Mouse (Mus musculus): ENCODE data around the gene Rab3il1. TPM values are rescaled to one million over a fixed set of nuclear protein-coding genes. Genes with fewer than 3 reads are reported as not detected.

Rab3il1 gene
- polyA plus RNA-seq, 1 experiment, result 13.8 TPM

DNA sequence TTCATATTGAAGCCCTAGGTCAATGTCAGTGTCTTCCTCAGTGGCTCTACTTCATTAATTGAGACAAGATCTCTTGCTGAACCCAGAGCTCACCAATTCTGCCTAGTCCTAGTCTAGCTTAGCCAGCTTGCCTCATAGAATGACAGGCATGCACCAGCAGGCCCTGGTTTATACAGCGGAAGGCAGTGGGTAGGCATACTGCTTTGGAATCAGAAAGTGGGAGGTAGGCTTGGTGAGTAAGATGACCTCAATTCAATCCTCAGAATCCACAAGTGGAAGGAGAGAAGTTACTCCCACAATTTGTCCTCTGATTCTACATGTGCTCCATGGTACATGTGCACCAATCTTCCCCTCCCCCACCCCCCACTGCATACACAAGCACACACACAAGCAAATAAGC lies 2.2 kb downstream of the Rab3il1 start:
- no peak for TF ChIP-seq POLR2A (IDR thresholded peaks at IDR 0.05; ENCODE audit: borderline replicate concordance, extremely low read depth, low read depth, low read length)
- no peak for TF ChIP-seq CTCF (IDR thresholded peaks at IDR 0.05; ENCODE audit: insufficient read depth, low read length)
- no peak for DNase-seq
- Histone ChIP-seq H3K4me3 (replicated peaks; ENCODE audit: extremely low read depth, low read depth, low read length) (no peak overlapping the region), H3K4me1 (ENCODE audit: control insufficient read depth, insufficient read depth, low read length) (no peaks in the 10 kb centered on the region)
- WGBS, result 86% methylated on average over 1 of the region's 1 CpGs

DNA sequence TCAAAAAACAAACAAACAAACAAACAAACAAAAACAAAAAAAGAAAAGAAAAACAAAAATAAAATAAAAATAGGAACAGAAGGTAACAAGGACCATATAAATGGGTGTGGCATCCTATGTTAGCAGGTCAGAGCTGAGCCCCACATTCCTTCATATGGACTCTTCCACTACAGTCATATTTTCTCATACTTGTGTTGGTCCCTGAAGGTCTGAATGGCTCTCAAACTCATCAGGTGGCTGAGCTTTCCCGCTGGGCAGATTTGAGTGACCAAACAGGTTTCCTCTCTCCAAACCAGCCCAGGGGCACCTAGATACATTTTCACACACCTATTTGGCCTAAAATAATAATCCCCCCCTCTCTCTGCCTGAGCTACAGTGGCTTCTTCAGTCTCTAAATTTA lies 9.9 kb downstream of the Rab3il1 start:
- no peak for DNase-seq

DNA sequence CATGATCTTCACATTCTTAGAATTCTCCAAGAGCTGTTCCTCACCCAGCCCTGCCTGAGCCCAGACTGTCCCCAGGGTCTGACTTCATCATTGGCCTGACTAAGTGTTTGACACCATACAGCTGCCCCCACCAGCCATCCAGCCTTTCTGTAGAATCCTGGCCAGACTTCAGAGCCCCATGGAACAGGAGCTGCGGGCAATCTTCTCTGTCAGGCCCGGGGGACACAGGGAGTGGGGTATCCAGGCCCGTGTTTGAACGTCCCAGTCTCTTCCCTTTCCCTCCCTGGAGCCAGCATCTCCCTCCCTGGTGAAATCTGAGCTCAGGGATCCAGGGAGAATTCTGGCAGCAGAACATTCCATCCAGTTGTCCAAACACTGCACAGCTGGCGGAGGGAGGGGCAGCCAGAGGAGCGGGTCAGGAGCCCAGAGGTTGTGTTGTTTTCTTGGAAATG lies 11.4 kb downstream of the Rab3il1 start:
- Histone ChIP-seq H3K4me1 (ENCODE audit: control insufficient read depth, insufficient read depth, low read length) (no peaks in the 10 kb centered on the region), H3K4me3 (replicated peaks; ENCODE audit: extremely low read depth, low read depth, low read length) (no peak overlapping the region)
- DNase-seq, result peak; percentile 24
- WGBS, result 40% methylated on average over 6 of the region's 6 CpGs
- TF ChIP-seq POLR2A (IDR thresholded peaks at IDR 0.05; ENCODE audit: borderline replicate concordance, extremely low read depth, low read depth, low read length) (no peak), CTCF (IDR thresholded peaks at IDR 0.05; ENCODE audit: insufficient read depth, low read length) (no peak)

More for the DNA sequence above, 9.9 kb downstream of the Rab3il1 start:
- no peaks in the 10 kb centered on the region for H3K4me1 ChIP-seq (ENCODE audit: control insufficient read depth, insufficient read depth, low read length)
- TF ChIP-seq CTCF (IDR thresholded peaks at IDR 0.05; ENCODE audit: insufficient read depth, low read length) (no peak), POLR2A (IDR thresholded peaks at IDR 0.05; ENCODE audit: borderline replicate concordance, extremely low read depth, low read depth, low read length) (no peak)
- WGBS, result 52% methylated on average over 1 of the region's 1 CpGs
- no peak overlapping the region for H3K4me3 ChIP-seq (replicated peaks; ENCODE audit: extremely low read depth, low read depth, low read length)

DNA sequence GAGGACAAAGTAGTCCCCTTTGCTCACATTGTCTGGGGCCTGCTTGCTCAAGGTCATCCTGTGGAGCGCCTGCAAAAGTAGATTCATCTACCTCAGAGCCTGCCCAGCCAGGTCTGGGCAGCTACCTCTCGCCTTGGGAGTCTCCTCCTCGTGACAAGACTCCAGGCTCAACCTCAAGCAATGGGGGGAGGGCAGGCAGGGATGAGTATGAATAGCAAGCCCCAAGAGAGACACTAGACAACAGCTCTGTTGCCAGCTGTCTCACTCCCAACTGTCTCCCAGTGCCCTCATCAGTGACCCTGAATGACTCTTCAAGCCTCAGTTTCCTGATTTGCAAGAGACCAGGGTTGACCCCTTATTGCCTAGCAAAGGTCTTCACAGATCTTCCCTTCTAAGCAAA lies 11.9 kb downstream of the Rab3il1 start:
- WGBS, result 59% methylated on average over 3 of the region's 3 CpGs
- Histone ChIP-seq H3K4me1 (ENCODE audit: control insufficient read depth, insufficient read depth, low read length) (peaks cover 2% of the 10 kb centered on the region), H3K4me3 (replicated peaks; ENCODE audit: extremely low read depth, low read depth, low read length) (no peak overlapping the region)
- DNase-seq, result no peak
- TF ChIP-seq POLR2A (IDR thresholded peaks at IDR 0.05; ENCODE audit: borderline replicate concordance, extremely low read depth, low read depth, low read length), result no peak
- no peak for TF ChIP-seq CTCF (IDR thresholded peaks at IDR 0.05; ENCODE audit: insufficient read depth, low read length)

DNA sequence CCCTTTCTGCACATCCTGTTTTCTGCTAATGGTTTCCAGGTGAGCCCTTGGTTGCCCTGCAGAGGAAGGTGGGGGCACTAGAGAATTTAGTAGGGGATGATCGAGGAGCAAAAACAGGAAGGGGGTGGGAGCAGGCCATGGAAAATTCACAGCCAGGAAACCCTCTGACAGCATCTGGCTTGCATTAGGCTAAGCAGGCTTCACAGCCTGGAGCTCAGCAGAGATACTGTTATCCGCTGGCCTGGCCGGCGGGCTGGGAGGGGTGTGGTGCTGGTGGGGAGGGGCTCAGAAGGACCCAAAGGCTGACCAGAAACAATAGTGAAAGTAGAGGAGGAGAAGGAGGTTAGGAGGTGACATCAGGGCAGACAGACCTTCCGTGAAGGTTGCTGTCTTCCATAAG lies 12.4 kb downstream of the Rab3il1 start:
- peaks cover 6% of the 10 kb centered on the region for H3K4me1 ChIP-seq (ENCODE audit: control insufficient read depth, insufficient read depth, low read length)
- WGBS, result 46% methylated on average over 5 of the region's 5 CpGs
- TF ChIP-seq POLR2A (IDR thresholded peaks at IDR 0.05; ENCODE audit: borderline replicate concordance, extremely low read depth, low read depth, low read length) (no peak), CTCF (IDR thresholded peaks at IDR 0.05; ENCODE audit: insufficient read depth, low read length) (no peak)
- no peak overlapping the region for H3K4me3 ChIP-seq (replicated peaks; ENCODE audit: extremely low read depth, low read depth, low read length)
- DNase-seq, result no peak

DNA sequence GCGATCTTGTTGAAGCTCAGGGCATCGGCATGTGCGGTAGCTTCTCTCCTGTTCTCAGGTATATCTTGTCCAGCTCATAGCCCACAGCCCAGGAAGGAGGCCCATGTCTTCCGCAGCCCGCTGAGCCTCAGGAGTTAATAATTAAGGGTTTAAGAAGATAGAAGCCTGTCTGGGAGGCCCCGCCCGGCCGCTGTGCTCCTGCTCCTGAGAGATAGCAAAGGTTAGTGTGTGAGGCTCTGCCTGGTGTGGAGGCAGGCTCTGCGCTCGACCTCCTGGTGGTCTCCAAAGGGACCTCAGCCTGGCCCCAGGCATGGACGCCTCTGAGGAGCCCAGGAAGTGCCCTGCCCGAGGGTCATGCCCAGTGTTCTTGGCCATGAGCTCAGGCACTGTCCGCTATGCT lies 13.4 kb downstream of the Rab3il1 start:
- 83% methylated on average over 13 of the region's 13 CpGs for WGBS
- TF ChIP-seq CTCF (IDR thresholded peaks at IDR 0.05; ENCODE audit: insufficient read depth, low read length), result no peak
- no peak for DNase-seq
- Histone ChIP-seq H3K4me1 (ENCODE audit: control insufficient read depth, insufficient read depth, low read length) (peaks cover 6% of the 10 kb centered on the region), H3K4me3 (replicated peaks; ENCODE audit: extremely low read depth, low read depth, low read length) (no peak overlapping the region)

DNA sequence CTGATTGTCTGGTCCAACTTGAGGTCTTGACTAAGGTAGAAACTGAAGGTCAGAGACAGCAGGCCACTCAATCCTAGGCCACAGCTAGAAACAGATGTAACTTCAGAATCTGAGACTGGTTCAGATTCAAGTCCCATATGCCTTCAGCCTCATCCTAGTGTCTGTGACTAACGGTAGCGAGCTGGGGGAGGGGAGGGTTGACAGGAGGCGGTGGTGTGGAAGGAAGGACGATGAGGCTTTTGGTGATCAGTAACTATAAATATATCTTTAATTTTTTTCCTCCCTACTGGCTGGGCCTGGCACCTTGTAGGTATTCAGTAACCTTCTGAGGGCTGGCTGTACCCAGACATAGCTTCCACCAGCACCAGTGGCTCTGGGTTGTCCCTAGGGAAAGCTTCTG lies 14.0 kb downstream of the Rab3il1 start:
- no peak for DNase-seq
- peaks cover 6% of the 10 kb centered on the region for H3K4me1 ChIP-seq (ENCODE audit: control insufficient read depth, insufficient read depth, low read length)
- WGBS, result 71% methylated on average over 4 of the region's 4 CpGs
- TF ChIP-seq CTCF (IDR thresholded peaks at IDR 0.05; ENCODE audit: insufficient read depth, low read length) (no peak), POLR2A (IDR thresholded peaks at IDR 0.05; ENCODE audit: borderline replicate concordance, extremely low read depth, low read depth, low read length) (no peak)
- no peak overlapping the region for H3K4me3 ChIP-seq (replicated peaks; ENCODE audit: extremely low read depth, low read depth, low read length)

DNA sequence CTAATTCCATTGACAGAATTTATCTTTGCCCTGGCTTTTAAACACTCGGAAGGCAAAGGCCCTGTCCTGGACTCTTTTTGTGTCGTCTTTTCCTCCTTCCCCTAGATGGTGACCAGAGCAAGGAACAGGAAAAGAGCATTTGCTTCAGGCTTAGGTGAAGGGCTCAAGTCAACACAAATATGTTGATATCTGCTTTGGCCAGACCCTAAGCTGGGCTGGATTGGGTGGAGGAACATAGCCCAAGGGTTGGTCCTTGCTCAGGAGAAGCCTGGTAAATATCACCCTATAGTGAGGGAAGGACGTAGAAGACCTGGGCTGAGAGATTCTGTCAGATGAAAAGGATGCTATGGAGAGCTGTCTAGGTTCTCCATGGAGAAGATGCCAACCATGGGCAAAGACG lies 14.7 kb downstream of the Rab3il1 start:
- TF ChIP-seq POLR2A (IDR thresholded peaks at IDR 0.05; ENCODE audit: borderline replicate concordance, extremely low read depth, low read depth, low read length) (no peak), CTCF (IDR thresholded peaks at IDR 0.05; ENCODE audit: insufficient read depth, low read length) (no peak)
- Histone ChIP-seq H3K4me3 (replicated peaks; ENCODE audit: extremely low read depth, low read depth, low read length) (no peak overlapping the region), H3K4me1 (ENCODE audit: control insufficient read depth, insufficient read depth, low read length) (peaks cover 6% of the 10 kb centered on the region)
- DNase-seq, result no peak
- WGBS, result 92% methylated on average over 4 of the region's 4 CpGs

DNA sequence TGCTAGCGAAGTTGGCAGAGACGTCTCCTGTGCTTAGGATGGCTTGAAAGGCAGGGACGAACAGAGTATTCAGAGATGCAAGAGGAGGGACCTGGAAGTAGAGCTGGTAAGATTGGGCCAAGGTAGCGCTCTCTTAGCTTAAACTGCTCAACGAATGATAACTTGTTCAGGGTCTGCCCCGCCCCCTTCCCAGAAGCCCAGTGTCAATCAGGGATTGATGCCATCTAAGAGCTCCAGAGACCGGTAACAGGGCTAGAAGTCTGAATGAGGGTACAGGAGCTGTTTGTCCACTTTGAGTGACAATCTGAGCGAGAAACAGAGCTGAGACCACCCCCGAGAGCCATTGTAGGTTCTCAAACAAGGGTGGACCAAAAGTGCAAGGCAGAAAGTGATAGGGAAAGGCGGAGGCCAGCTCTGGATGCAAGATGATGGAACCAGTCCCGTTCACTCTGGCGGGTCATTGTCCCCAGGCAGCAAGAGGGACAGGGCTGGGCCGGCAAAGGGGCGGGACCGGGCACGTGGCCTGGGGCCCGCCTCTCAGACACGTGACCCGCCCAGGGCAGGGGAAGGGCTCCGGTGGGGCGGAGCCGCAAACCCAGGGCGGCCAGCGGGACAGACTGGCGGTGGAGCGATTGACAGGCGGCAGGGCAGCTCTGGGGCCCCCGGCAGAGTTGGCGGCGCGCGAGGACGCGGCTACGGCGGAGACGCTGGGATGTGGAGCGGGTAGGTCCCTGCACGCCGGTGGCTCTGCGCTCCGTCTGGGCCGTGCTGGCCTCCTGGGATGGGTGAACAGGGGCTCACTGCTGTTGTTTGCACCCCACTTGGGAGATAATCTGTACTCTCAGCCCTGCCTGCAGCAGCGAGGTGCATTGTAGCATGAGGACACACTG lies 16.4 kb downstream of the Rab3il1 start:
- WGBS, result 9% methylated on average over 44 of the region's 44 CpGs
- Histone ChIP-seq H3K4me1 (ENCODE audit: control insufficient read depth, insufficient read depth, low read length) (peaks cover 6% of the 10 kb centered on the region), H3K4me3 (replicated peaks; ENCODE audit: extremely low read depth, low read depth, low read length) (peak overlapping the region; percentile 54)
- TF ChIP-seq CTCF (IDR thresholded peaks at IDR 0.05; ENCODE audit: insufficient read depth, low read length), result no peak
- TF ChIP-seq POLR2A (IDR thresholded peaks at IDR 0.05; ENCODE audit: borderline replicate concordance, extremely low read depth, low read depth, low read length), result peak; percentile 58; the same call in 1 of the 2 replicates
- peak; percentile 93 for DNase-seq

DNA sequence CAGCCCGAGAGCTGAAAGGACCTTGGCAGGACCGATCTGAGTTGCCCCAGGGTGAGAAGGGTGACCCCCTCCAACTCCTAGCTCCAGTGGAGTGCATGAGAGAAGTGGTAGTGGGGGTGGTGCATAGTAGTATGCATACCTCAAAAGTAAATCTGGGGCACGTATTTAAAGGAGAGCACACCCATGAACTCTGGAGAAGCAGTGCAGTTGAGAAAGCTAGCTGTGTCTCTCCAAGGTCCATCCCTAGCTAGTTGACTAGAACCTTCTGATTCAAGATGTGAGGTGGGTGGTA lies 17.0 kb downstream of the Rab3il1 start:
- WGBS, result 2% methylated on average over 3 of the region's 3 CpGs
- DNase-seq, result no peak
- TF ChIP-seq CTCF (IDR thresholded peaks at IDR 0.05; ENCODE audit: insufficient read depth, low read length), result no peak
- TF ChIP-seq POLR2A (IDR thresholded peaks at IDR 0.05; ENCODE audit: borderline replicate concordance, extremely low read depth, low read depth, low read length), result no peak
- Histone ChIP-seq H3K4me3 (replicated peaks; ENCODE audit: extremely low read depth, low read depth, low read length) (peak overlapping the region; percentile 54), H3K4me1 (ENCODE audit: control insufficient read depth, insufficient read depth, low read length) (peaks cover 6% of the 10 kb centered on the region)
